Comparison of ENCODE assay signal across 18 mouse cellular contexts in the genomic region with DNA sequence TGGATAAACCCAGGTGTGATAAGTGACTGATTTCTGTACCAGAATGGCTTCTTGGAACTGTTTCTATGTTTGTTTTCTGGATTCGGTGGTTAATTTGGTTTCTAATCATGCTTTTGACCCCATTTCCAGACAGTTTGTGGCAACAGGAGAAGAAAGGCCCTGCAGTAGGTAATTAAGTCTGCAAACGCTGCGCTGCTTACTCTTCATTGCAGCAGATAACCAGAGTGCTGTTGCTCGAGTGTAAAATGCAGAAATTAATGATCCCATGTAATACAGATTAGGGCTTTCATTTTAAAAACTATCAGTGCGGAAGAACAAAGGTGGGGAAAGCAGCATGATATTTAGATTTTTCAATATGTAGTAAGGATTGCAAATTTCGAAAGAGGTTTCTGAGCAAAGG.
A peak's percentile ranks its signal among the peaks of the same experiment; 100 is the strongest.
DNase-seq lines count a peak whose midpoint lies in the region; ATAC-seq lines count a peak whose summit lies in the region.
"Had no signal": no experiment of that assay in that cellular context is flagged by ENCODE, and none has a peak within 500 bp of the region (broad histone marks: within the 10 kb centered on the region; RNA-seq: fewer than 3 reads in every experiment).

No protein-coding gene starts in this region.

- ATAC-seq in hindbrain, embryonic 13.5 days (ENCODE audit: low FRiP score), result peak; percentile 78; the same call in 1 of the 2 replicates
- ATAC-seq in forebrain, embryonic 14.5 days, result peak; percentile 57; the same call in 1 of the 2 replicates
- peak; percentile 85 for ATAC-seq in hindbrain, embryonic 16.5 days
- peak; percentile 91 for ATAC-seq in neural tube, embryonic 15.5 days (ENCODE audit: low FRiP score)
- ATAC-seq in liver, embryonic 11.5 days (replicated peaks; ENCODE audit: low FRiP score), result no peak

- H3K4me2 ChIP-seq in hindbrain, embryonic 13.5 days, result no peak overlapping the region
- H3K4me2 ChIP-seq in forebrain, embryonic 14.5 days (ENCODE audit: low read length), result no peak overlapping the region
- no peak overlapping the region for H3K4me2 ChIP-seq in hindbrain, embryonic 16.5 days (ENCODE audit: low read length)
- no peak overlapping the region for H3K4me2 ChIP-seq in neural tube, embryonic 15.5 days
- H3K4me2 ChIP-seq in liver, embryonic 11.5 days, result no peak overlapping the region
- H3K4me2 ChIP-seq: embryonic facial prominence, embryonic 13.5 days; limb, embryonic 12.5 days; liver, embryonic 13.5 days; lung, embryonic 14.5 days had no signal

- DNase-seq in hindbrain, embryonic 10.5 days (ENCODE audit: low spot score), result no peak
- DNase-seq in forebrain, embryonic 14.5 days (ENCODE audit: low spot score), result peak; percentile 52
- DNase-seq in cerebellum, adult 9-11 months, result no peak
- DNase-seq in liver, embryonic 11.5 days (ENCODE audit: low spot score), result no peak
- no peak for DNase-seq in spleen, postnatal 4 days (ENCODE audit: low spot score in 2 of 2)
- DNase-seq: adrenal gland, adult 2 months; B cell, adult 2 months; kidney, adult 18-20 months; liver, embryonic 13.5 days; lung, embryonic 14.5 days; lung, postnatal 4 days had no signal

- no peak overlapping the region for H3K9ac ChIP-seq in hindbrain, embryonic 13.5 days
- H3K9ac ChIP-seq in forebrain, embryonic 14.5 days (ENCODE audit: low read length), result no peak overlapping the region
- no peak overlapping the region for H3K9ac ChIP-seq in hindbrain, embryonic 16.5 days (ENCODE audit: low read depth, low read length)
- H3K9ac ChIP-seq in neural tube, embryonic 15.5 days (replicated peaks), result no peak overlapping the region
- no peak overlapping the region for H3K9ac ChIP-seq in liver, embryonic 11.5 days (ENCODE audit: low read depth, low read length)
- H3K9ac ChIP-seq: embryonic facial prominence, embryonic 13.5 days; limb, embryonic 12.5 days; liver, embryonic 13.5 days; lung, embryonic 14.5 days had no signal

- no peaks in the 10 kb centered on the region for H3K27me3 ChIP-seq in hindbrain, embryonic 13.5 days
- H3K27me3 ChIP-seq in hindbrain, embryonic 10.5 days (ENCODE audit: insufficient read depth, poor library complexity, severe bottlenecking), result no peaks in the 10 kb centered on the region
- no peaks in the 10 kb centered on the region for H3K27me3 ChIP-seq in forebrain, embryonic 14.5 days (replicated peaks; ENCODE audit: control insufficient read depth, insufficient read depth, low read length)
- H3K27me3 ChIP-seq in hindbrain, embryonic 16.5 days (replicated peaks; ENCODE audit: control insufficient read depth, insufficient read depth, low read length), result no peaks in the 10 kb centered on the region
- no peaks in the 10 kb centered on the region for H3K27me3 ChIP-seq in neural tube, embryonic 15.5 days (replicated peaks)
- H3K27me3 ChIP-seq in liver, embryonic 11.5 days (replicated peaks; ENCODE audit: control insufficient read depth, insufficient read depth, low read length), result no peaks in the 10 kb centered on the region
- H3K27me3 ChIP-seq: embryonic facial prominence, embryonic 13.5 days; limb, embryonic 12.5 days; liver, embryonic 13.5 days had no signal

- H3K4me3 ChIP-seq in hindbrain, embryonic 13.5 days, result no peak overlapping the region
- H3K4me3 ChIP-seq in hindbrain, embryonic 10.5 days, result no peak overlapping the region
- H3K4me3 ChIP-seq in forebrain, embryonic 14.5 days (ENCODE audit: low read depth, low read length), result no peak overlapping the region
- no peak overlapping the region for H3K4me3 ChIP-seq in hindbrain, embryonic 16.5 days (ENCODE audit: low read length)
- H3K4me3 ChIP-seq in neural tube, embryonic 15.5 days (replicated peaks), result no peak overlapping the region
- no peak overlapping the region for H3K4me3 ChIP-seq in liver, embryonic 11.5 days (ENCODE audit: low read depth, low read length)
- H3K4me3 ChIP-seq: embryonic facial prominence, embryonic 13.5 days; heart, embryonic 10.5 days; limb, embryonic 12.5 days; liver, embryonic 13.5 days had no signal

- H3K9me3 ChIP-seq in hindbrain, embryonic 13.5 days, result no peaks in the 10 kb centered on the region
- no peaks in the 10 kb centered on the region for H3K9me3 ChIP-seq in hindbrain, embryonic 10.5 days
- H3K9me3 ChIP-seq in forebrain, embryonic 14.5 days (replicated peaks; ENCODE audit: control insufficient read depth, low read length), result no peaks in the 10 kb centered on the region
- no peaks in the 10 kb centered on the region for H3K9me3 ChIP-seq in hindbrain, embryonic 16.5 days (ENCODE audit: control insufficient read depth, low read length)
- H3K9me3 ChIP-seq in neural tube, embryonic 15.5 days (replicated peaks), result no peaks in the 10 kb centered on the region
- H3K9me3 ChIP-seq in liver, embryonic 11.5 days (ENCODE audit: control insufficient read depth, low read length), result no peaks in the 10 kb centered on the region
- H3K9me3 ChIP-seq: embryonic facial prominence, embryonic 13.5 days; heart, embryonic 10.5 days; limb, embryonic 12.5 days; liver, embryonic 13.5 days had no signal

- WGBS in hindbrain, embryonic 13.5 days, result 40% methylated on average over 6 of the region's 6 CpGs
- 75% methylated on average over 6 of the region's 6 CpGs for WGBS in hindbrain, embryonic 10.5 days
- WGBS in forebrain, embryonic 14.5 days, result 10% methylated on average over 6 of the region's 6 CpGs
- WGBS in hindbrain, embryonic 16.5 days, result 35% methylated on average over 6 of the region's 6 CpGs
- WGBS in neural tube, embryonic 15.5 days, result 24% methylated on average over 6 of the region's 6 CpGs
- 69% methylated on average over 6 of the region's 6 CpGs for WGBS in liver, embryonic 11.5 days

- H3K27ac ChIP-seq in hindbrain, embryonic 13.5 days, result no peak overlapping the region
- no peak overlapping the region for H3K27ac ChIP-seq in hindbrain, embryonic 10.5 days
- no peak overlapping the region for H3K27ac ChIP-seq in forebrain, embryonic 14.5 days (ENCODE audit: low read depth, low read length)
- H3K27ac ChIP-seq in hindbrain, embryonic 16.5 days (ENCODE audit: low read depth, low read length), result no peak overlapping the region
- H3K27ac ChIP-seq in neural tube, embryonic 15.5 days (replicated peaks), result 0 out of 2 replicates have a peak overlapping the region, but pooled peaks have one; percentile 0
- H3K27ac ChIP-seq in liver, embryonic 11.5 days (ENCODE audit: low read depth, low read length), result no peak overlapping the region
- H3K27ac ChIP-seq: embryonic facial prominence, embryonic 13.5 days; heart, embryonic 10.5 days; kidney, postnatal 0 days; limb, embryonic 12.5 days; liver, embryonic 13.5 days had no signal

- H3K4me1 ChIP-seq in hindbrain, embryonic 13.5 days (replicated peaks), result no peaks in the 10 kb centered on the region
- H3K4me1 ChIP-seq in hindbrain, embryonic 10.5 days (replicated peaks), result no peaks in the 10 kb centered on the region
- H3K4me1 ChIP-seq in forebrain, embryonic 14.5 days (ENCODE audit: control insufficient read depth, insufficient read depth, low read length), result no peaks in the 10 kb centered on the region
- H3K4me1 ChIP-seq in hindbrain, embryonic 16.5 days (ENCODE audit: control insufficient read depth, insufficient read depth, low read depth, low read length), result no peaks in the 10 kb centered on the region
- H3K4me1 ChIP-seq in neural tube, embryonic 15.5 days, result no peaks in the 10 kb centered on the region
- H3K4me1 ChIP-seq in liver, embryonic 11.5 days (replicated peaks; ENCODE audit: control insufficient read depth, insufficient read depth, low read length), result no peaks in the 10 kb centered on the region
- H3K4me1 ChIP-seq: embryonic facial prominence, embryonic 13.5 days; heart, embryonic 10.5 days; limb, embryonic 12.5 days; liver, embryonic 13.5 days had no signal

- H3K36me3 ChIP-seq in hindbrain, embryonic 13.5 days, result no peaks in the 10 kb centered on the region
- no peaks in the 10 kb centered on the region for H3K36me3 ChIP-seq in hindbrain, embryonic 10.5 days
- H3K36me3 ChIP-seq in forebrain, embryonic 14.5 days (ENCODE audit: control insufficient read depth, insufficient read depth, low read length), result no peaks in the 10 kb centered on the region
- no peaks in the 10 kb centered on the region for H3K36me3 ChIP-seq in hindbrain, embryonic 16.5 days (ENCODE audit: control insufficient read depth, insufficient read depth, low read length)
- no peaks in the 10 kb centered on the region for H3K36me3 ChIP-seq in neural tube, embryonic 15.5 days
- H3K36me3 ChIP-seq in liver, embryonic 11.5 days (ENCODE audit: control insufficient read depth, insufficient read depth, low read length), result no peaks in the 10 kb centered on the region
- H3K36me3 ChIP-seq: embryonic facial prominence, embryonic 13.5 days; heart, embryonic 10.5 days; limb, embryonic 12.5 days; liver, embryonic 13.5 days had no signal
